Mouse (Mus musculus): Measurements from ENCODE around the gene Slc38a1. TPM values are rescaled to one million over a fixed set of nuclear protein-coding genes. Genes with fewer than 3 reads are reported as not detected.
A peak's percentile ranks its signal among the peaks of the same experiment; 100 is the strongest.

Slc38a1 gene
- total RNA-seq, 2 experiments from 2014 or later = 111 to 116 TPM

- TF ChIP-seq CTCF (IDR thresholded peaks at IDR 0.05) = no peak
- intact Hi-C loops (cut with DNase I) = loop anchor here (5.0 kb wide), 2 partner anchors 53 to 67 kb away; no protein-coding TSS in a partner anchor
- Histone ChIP-seq H3K27ac (no peak overlapping the region), H3K4me3 (no peak overlapping the region)
- peak in 1 of 2 experiments; percentile 9 for DNase-seq (ENCODE audit: extremely low spot score in 1 of 2, low spot score in 2 of 2)
Measured at GRCm38 (mm10) chr15:96599852-96600781, 42.6 kb downstream of the Slc38a1 start.

- Histone ChIP-seq H3K4me3 (no peak overlapping the region), H3K27ac (no peak overlapping the region)
- intact Hi-C loops (cut with DNase I) = no loop called here
- no peak for TF ChIP-seq CTCF (IDR thresholded peaks at IDR 0.05)
- DNase-seq (ENCODE audit: extremely low spot score in 1 of 2, low spot score in 2 of 2) = no peak
Measured at GRCm38 (mm10) chr15:96598888-96599578, 43.7 kb downstream of the Slc38a1 start.

- intact Hi-C loops (cut with DNase I) = no loop called here
- H3K27ac ChIP-seq = no peak overlapping the region
- DNase-seq (ENCODE audit: extremely low spot score in 1 of 2, low spot score in 2 of 2) = no peak
- no peak overlapping the region for H3K4me3 ChIP-seq
- no peak for TF ChIP-seq CTCF (IDR thresholded peaks at IDR 0.05)
Measured at GRCm38 (mm10) chr15:96597116-96597515, 45.6 kb downstream of the Slc38a1 start.

- Histone ChIP-seq H3K27ac (no peak overlapping the region), H3K4me3 (no peak overlapping the region)
- no peak for TF ChIP-seq CTCF (IDR thresholded peaks at IDR 0.05)
- intact Hi-C loops (cut with DNase I) = no loop called here
- no peak for DNase-seq (ENCODE audit: extremely low spot score in 1 of 2, low spot score in 2 of 2)
Measured at GRCm38 (mm10) chr15:96594316-96594715, 48.4 kb downstream of the Slc38a1 start.

- intact Hi-C loops (cut with DNase I) = no loop called here
- TF ChIP-seq CTCF (IDR thresholded peaks at IDR 0.05) = no peak
- H3K27ac ChIP-seq = no peak overlapping the region
- H3K4me3 ChIP-seq = no peak overlapping the region
- no peak for DNase-seq (ENCODE audit: extremely low spot score in 1 of 2, low spot score in 2 of 2)
Measured at GRCm38 (mm10) chr15:96593866-96594265, 48.8 kb downstream of the Slc38a1 start.

GRCm38 (mm10) chr15:96593457-96593856, 49.3 kb downstream of the Slc38a1 start:
- intact Hi-C loops (cut with DNase I) = no loop called here
- H3K27ac ChIP-seq = no peak overlapping the region
- H3K4me3 ChIP-seq = no peak overlapping the region
- no peak for TF ChIP-seq CTCF (IDR thresholded peaks at IDR 0.05)
- no peak for DNase-seq (ENCODE audit: extremely low spot score in 1 of 2, low spot score in 2 of 2)

- TF ChIP-seq CTCF (IDR thresholded peaks at IDR 0.05) = no peak
- Histone ChIP-seq H3K27ac (no peak overlapping the region), H3K4me3 (no peak overlapping the region)
- no peak for DNase-seq (ENCODE audit: extremely low spot score in 1 of 2, low spot score in 2 of 2)
- intact Hi-C loops (cut with DNase I) = no loop called here
Measured at GRCm38 (mm10) chr15:96592976-96593375, 49.7 kb downstream of the Slc38a1 start.

GRCm38 (mm10) chr15:96591876-96592417, 50.8 kb downstream of the Slc38a1 start:
- TF ChIP-seq CTCF (IDR thresholded peaks at IDR 0.05) = no peak
- intact Hi-C loops (cut with DNase I) = no loop called here
- no peak overlapping the region for H3K27ac ChIP-seq
- DNase-seq (ENCODE audit: extremely low spot score in 1 of 2, low spot score in 2 of 2) = no peak
- no peak overlapping the region for H3K4me3 ChIP-seq

GRCm38 (mm10) chr15:96588996-96589657, 53.6 kb downstream of the Slc38a1 start:
- H3K4me3 ChIP-seq = no peak overlapping the region
- no peak overlapping the region for H3K27ac ChIP-seq
- no peak for TF ChIP-seq CTCF (IDR thresholded peaks at IDR 0.05)
- no peak for DNase-seq (ENCODE audit: extremely low spot score in 1 of 2, low spot score in 2 of 2)
- intact Hi-C loops (cut with DNase I) = no loop called here

- H3K4me3 ChIP-seq = no peak overlapping the region
- no peak for DNase-seq (ENCODE audit: extremely low spot score in 1 of 2, low spot score in 2 of 2)
- no peak for TF ChIP-seq CTCF (IDR thresholded peaks at IDR 0.05)
- H3K27ac ChIP-seq = no peak overlapping the region
- intact Hi-C loops (cut with DNase I) = no loop called here
Measured at GRCm38 (mm10) chr15:96587998-96588397, 54.7 kb downstream of the Slc38a1 start.

- DNase-seq (ENCODE audit: extremely low spot score in 1 of 2, low spot score in 2 of 2) = no peak
- intact Hi-C loops (cut with DNase I) = no loop called here
- Histone ChIP-seq H3K27ac (no peak overlapping the region), H3K4me3 (no peak overlapping the region)
- TF ChIP-seq CTCF (IDR thresholded peaks at IDR 0.05) = no peak
Measured at GRCm38 (mm10) chr15:96583371-96584008, 59.2 kb downstream of the Slc38a1 start.
